Mouse (Mus musculus) right cerebral cortex, postnatal 14 days (tissue): ENCODE results near the gene Angptl8.
A peak's percentile ranks its signal among the peaks of the same experiment; 100 is the strongest.

Experiments
- DNase-seq: peaks from one replicate; pipeline ENCODE4 v3.0.0; 2022

Angptl8 gene

DNA sequence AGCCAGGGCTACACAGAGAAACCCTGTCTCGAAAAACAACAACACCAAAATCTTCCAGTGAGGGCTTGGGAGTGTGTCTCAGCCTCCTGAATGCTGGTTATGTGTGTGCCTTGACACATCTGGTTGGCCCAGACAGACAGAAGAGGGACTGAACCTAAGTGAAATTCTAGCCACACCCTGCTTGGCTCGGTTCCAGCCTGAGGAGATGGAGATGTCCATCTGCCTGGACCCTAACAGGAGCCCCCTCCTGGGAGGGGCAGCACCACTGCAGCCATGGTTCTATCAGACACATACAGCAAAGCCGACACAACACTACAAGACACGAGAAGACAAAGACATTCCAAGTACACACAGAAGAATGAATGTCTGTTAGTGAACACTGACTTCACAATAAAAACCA is 17.2 kb upstream of the Angptl8 start:
- DNase-seq: no peak

DNA sequence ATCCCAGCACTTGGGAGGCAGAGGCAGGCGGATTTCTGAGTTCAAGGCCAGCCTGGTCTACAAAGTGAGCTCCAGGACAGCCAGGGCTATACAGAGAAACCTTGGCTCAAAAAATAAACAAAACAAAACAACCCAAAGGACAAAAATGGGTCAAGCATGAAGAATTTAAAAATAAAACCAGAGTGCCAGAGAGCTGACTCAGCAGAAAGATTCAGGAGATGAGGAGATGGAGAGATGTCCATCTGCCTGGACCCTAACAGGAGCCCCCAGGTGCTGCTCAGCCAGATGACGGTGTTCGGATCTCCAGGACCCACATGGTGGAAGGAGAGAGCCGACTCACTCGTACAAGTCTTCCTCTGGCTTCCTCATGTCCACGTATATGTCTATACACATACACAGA is 16.7 kb upstream of the Angptl8 start:
- DNase-seq: no peak

- no peak for DNase-seq
These were observed 16.1 kb upstream of the Angptl8 start for GRCm38 (mm10) chr9:21819181-21819729.

DNA sequence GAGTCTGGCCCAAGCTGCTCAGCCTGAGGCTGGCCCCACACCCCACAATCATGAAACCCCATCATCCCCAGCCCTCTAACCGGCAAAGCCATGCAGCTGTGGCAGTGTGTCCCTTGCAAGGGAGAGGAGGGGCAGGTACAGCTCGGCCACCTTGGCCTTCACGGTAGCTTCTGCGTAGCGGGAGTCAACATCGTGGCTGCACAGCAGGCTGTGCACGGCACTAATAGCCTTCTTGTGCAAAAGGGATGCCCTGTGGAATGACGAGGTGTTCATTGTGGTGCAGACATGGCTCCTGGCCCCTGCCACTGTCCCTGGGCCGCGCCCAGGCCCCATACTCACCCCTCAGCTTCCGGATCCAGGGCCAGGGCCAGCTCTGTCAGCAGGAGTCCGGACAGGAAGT is 15.1 kb upstream of the Angptl8 start:
- DNase-seq: no peak

- no peak for DNase-seq
These were observed 12.6 kb upstream of the Angptl8 start for GRCm38 (mm10) chr9:21822686-21823085.

- DNase-seq: no peak
These were observed 11.4 kb upstream of the Angptl8 start for GRCm38 (mm10) chr9:21823957-21824356.

- DNase-seq: no peak
These were observed 10.9 kb upstream of the Angptl8 start for GRCm38 (mm10) chr9:21824366-21824765.

DNA sequence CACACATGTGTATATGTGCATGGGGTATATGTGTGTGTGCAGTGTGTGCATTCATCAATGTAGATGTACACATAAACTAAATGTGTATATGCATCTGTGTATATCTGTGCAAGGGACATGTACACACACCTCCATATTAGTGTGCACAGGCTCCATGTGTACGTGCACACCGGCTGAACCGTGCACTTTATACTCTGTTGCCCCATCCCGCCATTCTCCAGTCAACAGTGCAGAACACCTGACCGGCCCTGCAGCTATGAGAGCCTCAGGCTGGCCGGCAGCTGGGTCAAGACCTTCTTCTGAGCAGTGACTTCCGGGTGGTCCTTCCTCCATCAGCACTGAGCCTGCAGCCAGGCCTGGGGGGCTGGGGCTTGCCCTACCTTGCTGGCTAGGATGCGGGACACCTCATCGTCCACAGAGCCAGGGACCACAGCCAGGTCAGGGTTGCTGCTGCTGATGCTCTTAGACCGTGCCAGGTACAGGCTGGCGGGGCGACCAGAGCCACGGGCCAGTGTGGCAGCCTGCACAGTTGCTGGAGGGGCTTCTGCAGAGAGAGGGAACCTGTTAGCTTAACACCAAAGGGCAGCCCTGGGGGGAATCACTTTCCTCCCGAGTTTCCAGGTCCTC is 5.4 kb upstream of the Angptl8 start:
- no peak for DNase-seq

- no peak for DNase-seq
These were observed 4.9 kb upstream of the Angptl8 start for GRCm38 (mm10) chr9:21830461-21830850.

GRCm38 (mm10) chr9:21830936-21831335 is 4.4 kb upstream of the Angptl8 start:
- no peak for DNase-seq

GRCm38 (mm10) chr9:21831558-21832240 is 3.6 kb upstream of the Angptl8 start:
- DNase-seq: no peak

- no peak for DNase-seq
These were observed 2.4 kb downstream of the Angptl8 start for GRCm38 (mm10) chr9:21837690-21838089.

GRCm38 (mm10) chr9:21840115-21840787 is 4.9 kb downstream of the Angptl8 start:
- DNase-seq: peak; percentile 46

DNA sequence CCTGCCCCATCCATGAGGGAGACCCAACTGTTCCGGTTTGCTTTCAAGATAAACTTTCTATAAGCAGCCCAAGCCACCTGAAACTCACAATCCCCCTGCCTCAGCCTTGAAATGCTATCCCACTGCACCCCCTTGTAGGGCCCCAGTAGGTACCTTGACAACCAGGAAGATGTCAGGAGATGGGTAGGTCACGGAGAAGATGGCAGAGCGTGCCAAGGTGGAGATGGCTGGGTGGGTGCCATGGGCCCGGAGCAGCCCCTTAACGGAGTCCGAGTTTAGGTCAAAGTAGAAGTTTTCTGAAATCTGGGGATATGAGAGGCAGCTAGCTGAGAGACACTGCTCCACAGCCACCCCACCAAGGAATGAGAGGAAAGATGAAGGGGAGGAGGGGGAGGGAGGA is 6.0 kb downstream of the Angptl8 start:
- DNase-seq: no peak

DNA sequence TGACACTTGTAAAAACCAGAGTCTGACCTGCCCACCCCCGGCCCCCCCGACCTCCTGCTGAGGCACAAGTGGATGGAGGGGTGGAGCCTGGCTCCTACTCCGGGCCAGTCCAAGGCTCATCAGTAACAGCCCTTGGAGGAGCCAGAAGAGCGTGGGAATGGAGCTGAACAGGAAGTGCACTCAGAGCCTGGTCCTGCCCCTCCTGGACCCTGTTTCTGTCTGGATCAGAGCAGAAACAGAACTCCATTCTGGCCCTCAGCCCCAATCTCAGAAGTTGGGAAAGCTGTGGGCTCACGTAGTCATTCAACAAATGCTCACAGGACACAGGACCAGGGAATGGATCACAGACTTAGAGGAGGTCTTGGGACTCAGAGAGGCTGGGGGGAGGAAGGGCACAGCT is 7.1 kb downstream of the Angptl8 start:
- no peak for DNase-seq

DNA sequence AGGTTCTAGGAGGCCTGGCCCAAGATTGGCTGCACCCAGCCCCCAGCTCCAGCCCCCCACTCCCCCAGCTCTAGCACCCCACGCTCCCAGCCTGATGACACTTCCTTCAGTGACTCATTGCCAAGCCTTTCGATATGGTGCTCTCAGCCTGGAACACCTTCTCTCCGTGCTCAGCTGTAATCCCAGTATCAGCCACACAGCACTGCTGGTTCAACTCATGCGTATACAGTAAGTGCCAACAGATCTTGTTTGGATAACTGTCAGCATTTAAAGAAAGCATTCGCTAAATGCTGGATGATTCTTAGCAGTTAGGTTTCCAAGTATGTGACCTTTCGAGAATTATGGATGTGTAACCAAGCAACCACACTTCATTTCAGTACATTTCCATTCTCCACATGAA is 7.8 kb downstream of the Angptl8 start:
- no peak for DNase-seq

DNA sequence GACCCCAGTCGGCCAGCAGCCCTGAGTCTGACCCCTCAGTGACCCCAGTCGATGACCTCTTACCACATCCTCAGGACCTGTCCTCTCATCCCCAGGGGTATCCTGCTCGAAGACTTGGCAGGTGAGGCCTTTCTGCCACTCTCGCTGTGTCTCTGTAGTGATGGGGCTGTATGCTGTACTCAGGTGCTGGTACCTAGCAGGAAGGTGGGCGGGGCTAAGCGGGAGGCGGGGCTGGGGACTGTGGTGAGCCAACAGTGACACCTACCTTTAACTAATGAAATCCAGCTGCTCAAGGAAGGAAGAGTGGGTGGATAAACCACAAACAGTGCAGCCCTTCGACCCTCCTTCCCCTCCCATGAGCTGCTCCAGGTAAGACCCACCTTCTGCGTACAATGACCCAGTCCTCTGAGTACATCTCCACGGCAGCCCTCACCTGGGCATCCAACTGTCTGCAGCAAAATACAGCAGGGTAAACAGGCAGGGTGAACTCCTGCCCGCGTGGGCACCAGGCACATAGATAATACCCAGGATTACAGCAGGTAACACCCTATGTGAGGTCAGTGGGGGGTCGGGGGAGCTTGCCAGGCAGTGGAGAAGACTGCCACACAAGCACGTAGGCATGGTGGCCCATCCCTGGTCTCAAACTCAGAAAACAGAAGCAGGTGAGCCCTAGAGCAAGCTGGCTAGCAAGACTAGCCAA is 10.2 kb downstream of the Angptl8 start:
- no peak for DNase-seq

- no peak for DNase-seq
These were observed 11.5 kb downstream of the Angptl8 start for GRCm38 (mm10) chr9:21846755-21847341.

DNA sequence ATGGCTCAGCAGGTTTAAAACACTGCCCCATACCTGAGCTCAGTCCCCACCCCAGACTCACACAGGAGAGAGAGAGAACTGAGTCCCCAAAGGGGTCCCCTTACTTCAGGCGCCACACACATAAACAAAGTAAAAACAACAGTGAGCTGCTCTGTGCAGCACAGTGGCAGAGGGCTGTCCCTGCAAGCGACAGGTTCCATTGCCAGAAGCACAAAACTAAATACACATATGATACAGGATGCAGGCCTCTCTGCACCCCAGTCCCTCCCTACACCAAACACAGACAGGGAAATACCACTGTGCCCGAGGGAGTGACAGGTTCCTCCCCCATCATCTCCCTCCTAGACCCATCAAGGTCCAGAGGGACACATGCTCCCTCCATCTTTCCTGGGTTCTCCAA is 12.1 kb downstream of the Angptl8 start:
- DNase-seq: no peak

DNA sequence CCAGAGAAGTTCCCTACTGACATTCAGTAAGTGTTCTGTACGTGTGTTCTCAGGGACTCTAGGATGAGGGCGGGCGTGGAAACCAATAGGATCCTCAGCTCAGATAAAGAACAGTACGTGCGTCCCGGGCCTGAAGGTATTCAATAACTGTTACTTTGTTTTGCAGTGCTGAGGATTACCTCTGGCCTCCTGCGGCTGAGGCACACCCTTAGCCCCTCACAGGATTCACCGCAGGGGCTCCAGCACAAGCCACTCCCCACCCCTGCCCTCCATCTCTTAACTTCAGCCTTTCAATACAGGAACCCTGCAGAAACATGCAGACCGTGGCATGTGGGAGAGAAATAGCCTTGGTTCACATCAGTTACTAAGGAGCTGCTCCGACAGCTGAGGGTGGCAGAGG is 12.6 kb downstream of the Angptl8 start:
- no peak for DNase-seq

- no peak for DNase-seq
These were observed 14.7 kb downstream of the Angptl8 start for GRCm38 (mm10) chr9:21849691-21850677.

DNA sequence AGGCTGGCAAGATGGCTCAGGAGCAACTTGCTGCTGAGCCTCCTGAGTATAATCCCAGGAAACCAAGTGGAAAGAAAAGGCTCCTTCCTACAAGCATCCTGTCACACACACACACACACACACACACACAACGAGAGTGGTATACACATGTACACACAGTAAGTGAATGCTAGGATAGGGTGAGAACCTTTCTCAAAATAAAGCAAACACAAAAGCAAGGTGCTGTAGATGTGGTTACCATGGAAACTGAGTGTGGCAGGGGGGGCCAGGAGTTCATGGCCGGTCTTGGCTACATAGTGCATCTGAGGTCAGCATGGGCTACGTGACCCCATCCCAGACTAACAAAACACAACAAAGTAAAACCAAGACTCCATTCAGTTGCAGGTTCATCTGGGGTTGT is 15.8 kb downstream of the Angptl8 start:
- DNase-seq: no peak
